Mouse (Mus musculus) spleen, embryonic (tissue): ENCODE data around the gene Agmat.

Experiments used
- CTCF ChIA-PET: fragments of 350-600 bp; sonication (Branson Sonifier 250); formaldehyde crosslinking; loops from one replicate; lab custom pipeline; 2022; lab: Charles Lee

Agmat gene

GRCm38 (mm10) chr4:141746578-141747346, at the start of gene Agmat:
Gene Agmat, plus strand, starts transcription at chr4:141746672.
- CTCF ChIA-PET = no interaction called here

- CTCF ChIA-PET = no interaction called here
These were observed 41.8 kb upstream of the Agmat start for GRCm38 (mm10) chr4:141704625-141705024.

GRCm38 (mm10) chr4:141705331-141705730, 41.1 kb upstream of the Agmat start:
- CTCF ChIA-PET = no interaction called here

GRCm38 (mm10) chr4:141708005-141708404, 38.5 kb upstream of the Agmat start:
- CTCF ChIA-PET = interaction anchor here (0.7 kb wide), 1 partner anchor 75 kb away, joined by 3 read pairs; no protein-coding TSS in a partner anchor

GRCm38 (mm10) chr4:141708971-141709370, 37.5 kb upstream of the Agmat start:
- CTCF ChIA-PET = no interaction called here

- CTCF ChIA-PET = interaction anchor here (0.7 to 0.9 kb wide), 2 partner anchors 16 to 39 kb away, joined by 3 read pairs; no protein-coding TSS in a partner anchor
These were observed 35.2 kb upstream of the Agmat start for GRCm38 (mm10) chr4:141711250-141711649.

GRCm38 (mm10) chr4:141713598-141714142, 32.8 kb upstream of the Agmat start:
- CTCF ChIA-PET = no interaction called here

GRCm38 (mm10) chr4:141715027-141715426, 31.4 kb upstream of the Agmat start:
- CTCF ChIA-PET = no interaction called here

GRCm38 (mm10) chr4:141717633-141718032, 28.8 kb upstream of the Agmat start:
- CTCF ChIA-PET = no interaction called here

GRCm38 (mm10) chr4:141719304-141719703, 27.2 kb upstream of the Agmat start:
- CTCF ChIA-PET = interaction anchor here (0.6 kb wide), 1 partner anchor 160 kb away, joined by 3 read pairs; no protein-coding TSS in a partner anchor

- CTCF ChIA-PET = no interaction called here
These were observed 25.5 kb upstream of the Agmat start for GRCm38 (mm10) chr4:141720761-141721523.

GRCm38 (mm10) chr4:141721961-141722360, 24.5 kb upstream of the Agmat start:
- CTCF ChIA-PET = interaction anchor here (0.7 kb wide), 1 partner anchor 304 kb away, joined by 3 read pairs; no protein-coding TSS in a partner anchor

GRCm38 (mm10) chr4:141722731-141723672, 23.5 kb upstream of the Agmat start, which contains the start of gene Ddi2:
Gene Ddi2, minus strand, starts transcription at chr4:141723419.
- CTCF ChIA-PET = interaction anchor here (0.8 kb wide), 1 partner anchor 12 kb away, joined by 3 read pairs; no protein-coding TSS in a partner anchor

- CTCF ChIA-PET = interaction anchor here (0.8 kb wide), 1 partner anchor 12 kb away, joined by 3 read pairs; no protein-coding TSS in a partner anchor
These were observed 22.8 kb upstream of the Agmat start for GRCm38 (mm10) chr4:141723673-141724068.

- CTCF ChIA-PET = no interaction called here
These were observed 21.9 kb upstream of the Agmat start for GRCm38 (mm10) chr4:141724594-141724993.

- CTCF ChIA-PET = no interaction called here
These were observed 21.2 kb upstream of the Agmat start for GRCm38 (mm10) chr4:141725277-141725676.

- CTCF ChIA-PET = interaction anchor here (0.5 to 0.9 kb wide), 2 partner anchors 20 to 565 kb away, joined by 3 read pairs; no protein-coding TSS in a partner anchor
These were observed 20.7 kb upstream of the Agmat start for GRCm38 (mm10) chr4:141725738-141726137.

GRCm38 (mm10) chr4:141729266-141729665, 17.2 kb upstream of the Agmat start:
- CTCF ChIA-PET = no interaction called here

- CTCF ChIA-PET = no interaction called here
These were observed 16.1 kb upstream of the Agmat start for GRCm38 (mm10) chr4:141730401-141730800.

GRCm38 (mm10) chr4:141731766-141732165, 14.7 kb upstream of the Agmat start:
- CTCF ChIA-PET = no interaction called here
